Mouse (Mus musculus) spleen, postnatal 36 days (tissue): ENCODE measurements at regions not wholly inside any gene's neighbourhood (a gene's known extent, or its start where the extent isn't known, plus 50 kb on each side); places are given as distances from the start of the nearest gene placed in this dataset.

ENCODE experiments used
- DNase-seq, 2 experiments: peaks; one replicate each; pipeline ENCODE4 v3.0.0; 2022; ENCODE audit warnings: low spot score in 2 of 2, mixed read lengths in 1 of 2

GRCm38 (mm10) chr1:75833071-75833830, 287.2 kb downstream of the Slc4a3 start:
- no peak for DNase-seq

GRCm38 (mm10) chr1:75834361-75834760, 288.3 kb downstream of the Slc4a3 start:
- DNase-seq, result no peak

GRCm38 (mm10) chr1:75839551-75840223, 293.6 kb downstream of the Slc4a3 start:
- DNase-seq, result no peak

- DNase-seq, result no peak
These were observed 296.3 kb downstream of the Slc4a3 start for GRCm38 (mm10) chr1:75842396-75842795.

GRCm38 (mm10) chr1:75843326-75843725, 297.3 kb downstream of the Slc4a3 start:
- no peak for DNase-seq

GRCm38 (mm10) chr1:75844123-75844522, 298.1 kb downstream of the Slc4a3 start:
- no peak for DNase-seq

GRCm38 (mm10) chr1:75844529-75844928, 298.5 kb downstream of the Slc4a3 start:
- DNase-seq, result no peak

- no peak for DNase-seq
These were observed 298.9 kb downstream of the Slc4a3 start for GRCm38 (mm10) chr1:75844981-75845380.

GRCm38 (mm10) chr1:75845771-75846535, 299.9 kb downstream of the Slc4a3 start:
- no peak for DNase-seq

- no peak for DNase-seq
These were observed 301.6 kb downstream of the Slc4a3 start for GRCm38 (mm10) chr1:75847681-75848080.

GRCm38 (mm10) chr1:75848436-75848835, 302.4 kb downstream of the Slc4a3 start:
- no peak for DNase-seq

GRCm38 (mm10) chr1:75850131-75850530, 304.1 kb downstream of the Slc4a3 start:
- DNase-seq, result no peak

GRCm38 (mm10) chr1:75858551-75859255, 312.6 kb downstream of the Slc4a3 start:
- DNase-seq, result no peak

GRCm38 (mm10) chr1:75862757-75863156, 316.7 kb downstream of the Slc4a3 start:
- DNase-seq, result no peak

GRCm38 (mm10) chr1:75866556-75866955, 320.5 kb downstream of the Slc4a3 start:
- DNase-seq, result no peak

- no peak for DNase-seq
These were observed 323.3 kb downstream of the Slc4a3 start for GRCm38 (mm10) chr1:75869414-75869813.

- no peak for DNase-seq
These were observed 323.8 kb downstream of the Slc4a3 start for GRCm38 (mm10) chr1:75869846-75870245.

GRCm38 (mm10) chr1:75873911-75874310, 327.8 kb downstream of the Slc4a3 start:
- DNase-seq, result no peak

- no peak for DNase-seq
These were observed 331.1 kb downstream of the Slc4a3 start for GRCm38 (mm10) chr1:75877209-75877608.

GRCm38 (mm10) chr1:75885632-75886031, 339.6 kb downstream of the Slc4a3 start:
- no peak for DNase-seq

GRCm38 (mm10) chr1:75888499-75889208, 342.6 kb downstream of the Slc4a3 start:
- no peak for DNase-seq
